Mouse (Mus musculus): Measurements from ENCODE around the gene Syt14.

DNA sequence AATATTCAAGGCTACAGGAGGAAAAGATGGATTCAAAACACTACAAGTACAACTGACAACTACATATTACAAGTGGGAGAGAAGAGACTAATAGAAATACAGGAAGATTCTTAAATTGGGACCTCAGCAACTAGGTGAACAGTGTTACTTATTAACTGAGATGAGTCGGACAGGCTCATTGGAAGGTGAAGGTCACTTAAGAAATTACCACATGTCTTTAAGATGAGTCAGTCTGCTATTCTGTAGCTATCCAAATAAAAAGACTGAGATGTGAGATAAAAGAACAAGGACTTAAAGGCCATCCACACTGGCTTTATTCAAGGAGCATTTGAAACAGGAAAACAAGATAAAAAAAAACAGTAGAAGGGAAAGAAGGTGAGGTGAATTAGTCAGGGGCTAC is 11.3 kb downstream of the Syt14 start:
- TF ChIP-seq CTCF (IDR thresholded peaks at IDR 0.05 in 2 of 3, conservative IDR thresholded peaks at IDR 0.05 in 1 of 3; ENCODE audit: control insufficient read depth in 1 of 3, insufficient read depth in 1 of 3, low read depth in 2 of 3, low read length in 3 of 3, poor library complexity in 1 of 3, severe bottlenecking in 1 of 3) (no peak), HCFC1 (IDR thresholded peaks at IDR 0.05; ENCODE audit: low read depth, low read length) (no peak), ZC3H11A (IDR thresholded peaks at IDR 0.05; ENCODE audit: low read depth, low read length) (no peak), GATA1 (IDR thresholded peaks at IDR 0.05; ENCODE audit: low read depth, low read length) (no peak), SMC3 (IDR thresholded peaks at IDR 0.05; ENCODE audit: low read depth, low read length) (no peak), MAFK (IDR thresholded peaks at IDR 0.05; ENCODE audit: borderline replicate concordance, low read depth, low read length) (no peak), EP300 (IDR thresholded peaks at IDR 0.05; ENCODE audit: low read depth in 1 of 2, low read length in 2 of 2) (no peak), USF1 (IDR thresholded peaks at IDR 0.05; ENCODE audit: low read depth, low read length) (no peak), TBP (IDR thresholded peaks at IDR 0.05; ENCODE audit: low read depth, low read length) (no peak), TCF12 (IDR thresholded peaks at IDR 0.05; ENCODE audit: low read depth, low read length) (no peak), POLR2A (IDR thresholded peaks at IDR 0.05; ENCODE audit: control insufficient read depth in 1 of 2, insufficient read depth in 1 of 2, low read depth in 1 of 2, low read length in 2 of 2, poor library complexity in 1 of 2) (no peak), KAT2A (conservative IDR thresholded peaks at IDR 0.05; ENCODE audit: low read depth, low read length) (no peak)
